Mouse (Mus musculus): ENCODE data around the gene Acsf2. TPM values are rescaled to one million over a fixed set of nuclear protein-coding genes. Genes with fewer than 3 reads are reported as not detected.
A peak's percentile ranks its signal among the peaks of the same experiment; 100 is the strongest.

The Acsf2 gene
- polyA plus RNA-seq, 1 experiment from 2014 or later, result 6.3 TPM

- Histone ChIP-seq H3K36me3 (ENCODE audit: control insufficient read depth, insufficient read depth, low read length) (no peaks in the 10 kb centered on the region), H3K9me3 (ENCODE audit: control insufficient read depth, low read length) (no peaks in the 10 kb centered on the region), H3K9ac (ENCODE audit: low read depth, low read length) (no peak overlapping the region), H3K4me3 (ENCODE audit: low read depth, low read length) (no peak overlapping the region), H3K27me3 (replicated peaks; ENCODE audit: control insufficient read depth, insufficient read depth, low read length) (no peaks in the 10 kb centered on the region), H3K4me1 (ENCODE audit: control insufficient read depth, insufficient read depth, low read length) (no peaks in the 10 kb centered on the region), H3K4me2 (ENCODE audit: low read depth, low read length) (no peak overlapping the region), H3K27ac (replicated peaks; ENCODE audit: low read depth, low read length) (no peak overlapping the region)
- ATAC-seq (ENCODE audit: low read depth) (no peak), DNase-seq (ENCODE audit: low spot score) (no peak)
- 77% methylated on average over 4 of the region's 4 CpGs for WGBS
These were observed 9.4 kb upstream of the Acsf2 start for GRCm38 (mm10) chr11:94610744-94611740.

DNA sequence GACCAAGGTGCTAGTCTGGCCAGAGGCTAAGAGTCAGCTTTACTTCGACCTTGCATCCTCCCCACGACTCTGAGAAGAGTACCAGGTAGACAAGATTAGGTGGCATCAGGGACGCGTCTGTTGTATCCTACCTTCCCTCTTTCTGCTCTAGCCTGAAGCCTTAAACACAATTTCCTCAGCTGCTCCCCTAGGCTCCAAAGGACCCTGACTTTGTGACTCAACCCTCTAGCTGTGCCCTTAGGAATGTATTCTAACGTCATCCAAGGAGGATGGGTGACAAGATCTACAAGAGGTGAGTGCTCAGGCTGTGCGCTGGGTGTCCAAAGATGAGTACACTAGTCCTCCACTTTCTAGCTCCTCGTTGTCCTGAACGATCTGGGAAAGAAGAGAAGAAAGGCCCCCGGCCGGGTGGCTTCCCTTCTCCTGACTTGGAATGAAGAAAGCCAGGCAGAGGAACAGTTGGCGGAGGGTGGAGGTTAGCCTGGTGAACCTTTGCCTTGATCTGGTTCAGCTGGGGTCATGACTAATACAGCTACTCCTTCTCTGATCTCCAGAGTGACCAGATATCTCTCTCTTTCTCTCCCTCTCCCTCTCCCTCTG lies 785 bp upstream of the Acsf2 start:
- 64% methylated on average over 11 of the region's 11 CpGs for WGBS
- no peak for DNase-seq (ENCODE audit: low spot score)
- no peak overlapping the region for H3K27ac ChIP-seq (replicated peaks; ENCODE audit: low read depth, low read length)
- H3K4me2 ChIP-seq (ENCODE audit: low read depth, low read length), result peak overlapping the region; percentile 64
- no peak; the same call in 1 of the 2 replicates for ATAC-seq (ENCODE audit: low read depth)
- no peaks in the 10 kb centered on the region for H3K9me3 ChIP-seq (ENCODE audit: control insufficient read depth, low read length)
- H3K9ac ChIP-seq (ENCODE audit: low read depth, low read length), result peak overlapping the region; percentile 72
- peak overlapping the region; percentile 58 for H3K4me3 ChIP-seq (ENCODE audit: low read depth, low read length)
- 0 out of 2 replicates have a peak, but pooled peaks cover 8% of the 10 kb centered on the region for H3K4me1 ChIP-seq (ENCODE audit: control insufficient read depth, insufficient read depth, low read length)
- H3K36me3 ChIP-seq (ENCODE audit: control insufficient read depth, insufficient read depth, low read length), result no peaks in the 10 kb centered on the region
- H3K27me3 ChIP-seq (replicated peaks; ENCODE audit: control insufficient read depth, insufficient read depth, low read length), result no peaks in the 10 kb centered on the region

DNA sequence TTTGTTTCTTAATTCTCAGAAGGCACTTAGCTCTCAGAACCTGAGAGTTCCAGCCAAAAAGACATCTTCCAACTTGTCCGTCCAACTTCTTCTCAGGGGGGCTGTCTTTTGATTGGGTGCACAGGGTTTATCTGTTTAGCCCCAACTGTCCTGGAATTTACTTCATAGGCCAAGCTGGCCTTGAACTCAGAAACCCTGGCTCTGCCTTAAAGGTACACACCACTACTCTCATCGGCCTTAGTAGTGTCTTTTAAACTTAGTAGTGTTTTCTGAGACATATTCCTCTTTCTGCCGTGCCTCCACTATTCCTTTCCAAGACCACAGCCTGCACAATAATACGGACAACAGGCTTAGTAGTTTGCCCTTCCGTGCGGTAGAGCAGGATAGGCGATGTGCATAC lies 1.2 kb downstream of the Acsf2 start:
- H3K4me3 ChIP-seq (ENCODE audit: low read depth, low read length), result no peak overlapping the region
- no peaks in the 10 kb centered on the region for H3K9me3 ChIP-seq (ENCODE audit: control insufficient read depth, low read length)
- WGBS, result 88% methylated on average over 7 of the region's 7 CpGs
- H3K36me3 ChIP-seq (ENCODE audit: control insufficient read depth, insufficient read depth, low read length), result no peaks in the 10 kb centered on the region
- no peak for ATAC-seq (ENCODE audit: low read depth)
- DNase-seq (ENCODE audit: low spot score), result no peak
- no peak overlapping the region for H3K9ac ChIP-seq (ENCODE audit: low read depth, low read length)
- H3K4me1 ChIP-seq (ENCODE audit: control insufficient read depth, insufficient read depth, low read length), result 0 out of 2 replicates have a peak, but pooled peaks cover 8% of the 10 kb centered on the region
- no peaks in the 10 kb centered on the region for H3K27me3 ChIP-seq (replicated peaks; ENCODE audit: control insufficient read depth, insufficient read depth, low read length)
- peak overlapping the region; percentile 64 for H3K4me2 ChIP-seq (ENCODE audit: low read depth, low read length)
- no peak overlapping the region for H3K27ac ChIP-seq (replicated peaks; ENCODE audit: low read depth, low read length)

DNA sequence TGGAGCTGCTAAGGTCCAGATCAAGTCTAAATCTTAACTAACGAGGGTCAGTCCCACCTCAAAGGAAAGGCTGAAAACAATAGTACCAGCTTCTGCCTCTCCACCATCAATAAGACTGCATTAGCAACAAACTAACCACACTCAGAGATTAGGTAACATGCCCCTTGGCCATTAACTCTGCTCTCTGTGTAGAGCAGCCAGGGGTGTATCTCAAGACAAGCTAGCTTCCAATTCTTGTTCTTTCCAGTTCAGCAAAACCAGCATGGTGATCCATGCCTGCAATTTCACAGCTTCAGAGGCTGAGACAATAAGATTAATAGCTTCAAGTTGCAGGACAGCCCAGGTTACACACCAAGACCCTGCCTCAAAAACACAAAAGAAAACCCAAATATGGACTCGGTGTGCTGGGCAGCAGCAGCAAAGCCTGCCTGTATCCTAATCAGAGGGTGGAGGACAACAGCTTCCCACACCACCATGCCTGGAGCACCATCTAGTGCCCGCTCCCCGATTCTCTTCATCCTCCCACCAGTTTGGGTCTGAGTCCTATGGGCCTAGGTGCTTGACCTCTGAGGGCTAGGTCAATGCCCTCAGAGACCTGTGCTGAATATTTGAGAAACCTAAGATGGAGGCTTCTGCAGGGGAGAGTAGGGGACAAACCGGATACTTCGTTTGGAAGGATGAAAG lies 3.1 kb downstream of the Acsf2 start:
- Histone ChIP-seq H3K27ac (replicated peaks; ENCODE audit: low read depth, low read length) (no peak overlapping the region), H3K4me3 (ENCODE audit: low read depth, low read length) (no peak overlapping the region), H3K4me1 (ENCODE audit: control insufficient read depth, insufficient read depth, low read length) (0 out of 2 replicates have a peak, but pooled peaks cover 8% of the 10 kb centered on the region), H3K9me3 (ENCODE audit: control insufficient read depth, low read length) (no peaks in the 10 kb centered on the region), H3K4me2 (ENCODE audit: low read depth, low read length) (no peak overlapping the region), H3K27me3 (replicated peaks; ENCODE audit: control insufficient read depth, insufficient read depth, low read length) (no peaks in the 10 kb centered on the region), H3K36me3 (ENCODE audit: control insufficient read depth, insufficient read depth, low read length) (no peaks in the 10 kb centered on the region), H3K9ac (ENCODE audit: low read depth, low read length) (no peak overlapping the region)
- no peak for DNase-seq (ENCODE audit: low spot score)
- ATAC-seq (ENCODE audit: low read depth), result no peak
- WGBS, result 62% methylated on average over 6 of the region's 6 CpGs

DNA sequence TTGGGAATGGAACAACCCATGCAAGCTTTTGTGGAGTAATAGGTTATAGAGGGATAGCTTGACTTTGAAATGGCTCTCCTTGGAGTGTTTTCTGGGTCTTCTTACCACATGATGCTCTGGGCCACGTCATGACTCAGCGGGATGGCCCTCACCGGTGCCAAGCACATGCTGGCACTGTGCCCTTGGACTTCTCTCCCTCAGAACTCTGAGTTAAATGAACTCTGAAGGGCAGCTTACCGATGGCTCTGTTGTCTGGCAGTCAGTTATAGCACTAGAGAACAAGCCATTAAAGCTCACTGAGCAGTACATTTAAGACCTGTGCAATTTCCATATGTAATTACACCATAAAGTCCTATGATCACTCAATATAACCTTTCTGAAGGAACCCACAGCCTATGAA lies 4.4 kb downstream of the Acsf2 start:
- ATAC-seq (ENCODE audit: low read depth), result no peak
- DNase-seq (ENCODE audit: low spot score), result no peak
- H3K4me1 ChIP-seq (ENCODE audit: control insufficient read depth, insufficient read depth, low read length), result 0 out of 2 replicates have a peak, but pooled peaks cover 8% of the 10 kb centered on the region
- 86% methylated on average over 4 of the region's 4 CpGs for WGBS
- no peak overlapping the region for H3K4me3 ChIP-seq (ENCODE audit: low read depth, low read length)
- H3K4me2 ChIP-seq (ENCODE audit: low read depth, low read length), result no peak overlapping the region
- no peak overlapping the region for H3K9ac ChIP-seq (ENCODE audit: low read depth, low read length)
- H3K9me3 ChIP-seq (ENCODE audit: control insufficient read depth, low read length), result no peaks in the 10 kb centered on the region
- H3K27me3 ChIP-seq (replicated peaks; ENCODE audit: control insufficient read depth, insufficient read depth, low read length), result no peaks in the 10 kb centered on the region
- H3K36me3 ChIP-seq (ENCODE audit: control insufficient read depth, insufficient read depth, low read length), result no peaks in the 10 kb centered on the region
- no peak overlapping the region for H3K27ac ChIP-seq (replicated peaks; ENCODE audit: low read depth, low read length)

- H3K4me1 ChIP-seq (ENCODE audit: control insufficient read depth, insufficient read depth, low read length), result peaks cover 11% of the 10 kb centered on the region; the same call in 1 of the 2 replicates
- H3K9ac ChIP-seq (ENCODE audit: low read depth, low read length), result no peak overlapping the region
- H3K4me3 ChIP-seq (ENCODE audit: low read depth, low read length), result no peak overlapping the region
- 75% methylated on average over 7 of the region's 7 CpGs for WGBS
- H3K27me3 ChIP-seq (replicated peaks; ENCODE audit: control insufficient read depth, insufficient read depth, low read length), result no peaks in the 10 kb centered on the region
- no peak overlapping the region for H3K4me2 ChIP-seq (ENCODE audit: low read depth, low read length)
- DNase-seq (ENCODE audit: low spot score) (no peak), ATAC-seq (ENCODE audit: low read depth) (no peak)
- H3K9me3 ChIP-seq (ENCODE audit: control insufficient read depth, low read length), result no peaks in the 10 kb centered on the region
- no peak overlapping the region for H3K27ac ChIP-seq (replicated peaks; ENCODE audit: low read depth, low read length)
- H3K36me3 ChIP-seq (ENCODE audit: control insufficient read depth, insufficient read depth, low read length), result no peaks in the 10 kb centered on the region
These were observed 5.3 kb downstream of the Acsf2 start for GRCm38 (mm10) chr11:94596311-94596852.

DNA sequence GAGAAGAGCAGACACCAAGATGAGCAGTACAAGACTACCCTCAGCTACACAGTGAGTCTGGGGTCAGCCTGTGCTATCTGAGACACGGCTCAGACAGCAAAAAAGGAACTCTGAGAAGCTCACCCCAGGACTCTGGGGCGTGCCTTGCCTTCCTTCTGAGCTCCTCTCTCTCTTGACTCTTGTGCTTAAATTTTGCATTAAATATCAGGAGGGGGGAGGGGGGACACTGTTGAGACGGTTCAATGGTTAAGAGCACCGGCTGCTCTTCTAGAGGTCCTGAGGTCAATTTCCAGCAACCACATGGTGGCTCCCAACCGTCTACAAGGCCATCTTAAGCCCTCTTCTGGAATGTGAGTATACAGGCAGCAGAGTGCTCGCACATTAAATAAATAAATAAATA lies 14.2 kb downstream of the Acsf2 start:
- no peak for DNase-seq (ENCODE audit: low spot score)
- Histone ChIP-seq H3K27me3 (replicated peaks; ENCODE audit: control insufficient read depth, insufficient read depth, low read length) (no peaks in the 10 kb centered on the region), H3K4me2 (ENCODE audit: low read depth, low read length) (no peak overlapping the region), H3K9ac (ENCODE audit: low read depth, low read length) (no peak overlapping the region), H3K4me1 (ENCODE audit: control insufficient read depth, insufficient read depth, low read length) (peaks cover 15% of the 10 kb centered on the region; the same call in 1 of the 2 replicates), H3K9me3 (ENCODE audit: control insufficient read depth, low read length) (no peaks in the 10 kb centered on the region), H3K4me3 (ENCODE audit: low read depth, low read length) (no peak overlapping the region), H3K36me3 (ENCODE audit: control insufficient read depth, insufficient read depth, low read length) (0 out of 2 replicates have a peak, but pooled peaks cover 4% of the 10 kb centered on the region), H3K27ac (replicated peaks; ENCODE audit: low read depth, low read length) (no peak overlapping the region)
- ATAC-seq (ENCODE audit: low read depth), result no peak
- WGBS, result 76% methylated on average over 6 of the region's 6 CpGs

- H3K4me2 ChIP-seq (ENCODE audit: low read depth, low read length), result no peak overlapping the region
- WGBS, result 92% methylated on average over 9 of the region's 9 CpGs
- H3K9me3 ChIP-seq (ENCODE audit: control insufficient read depth, low read length), result no peaks in the 10 kb centered on the region
- H3K27me3 ChIP-seq (replicated peaks; ENCODE audit: control insufficient read depth, insufficient read depth, low read length), result no peaks in the 10 kb centered on the region
- no peak overlapping the region for H3K9ac ChIP-seq (ENCODE audit: low read depth, low read length)
- 0 out of 2 replicates have a peak, but pooled peaks cover 4% of the 10 kb centered on the region for H3K36me3 ChIP-seq (ENCODE audit: control insufficient read depth, insufficient read depth, low read length)
- no peaks in the 10 kb centered on the region for H3K4me1 ChIP-seq (ENCODE audit: control insufficient read depth, insufficient read depth, low read length)
- no peak overlapping the region for H3K4me3 ChIP-seq (ENCODE audit: low read depth, low read length)
- H3K27ac ChIP-seq (replicated peaks; ENCODE audit: low read depth, low read length), result no peak overlapping the region
- DNase-seq (ENCODE audit: low spot score), result no peak
- no peak for ATAC-seq (ENCODE audit: low read depth)
These were observed 16.6 kb downstream of the Acsf2 start for GRCm38 (mm10) chr11:94585091-94585490.

All from embryonic facial prominence, embryonic 14.5 days (tissue).